In genomic region chr2:80271431-80271830, GRCm38 (mm10) we compare ENCODE assay signal across 31 mouse cellular contexts. TPM values are rescaled to one million over a fixed set of nuclear protein-coding genes. Genes with fewer than 3 reads are reported as not detected.
"Had no signal": no experiment of that assay in that cellular context is flagged by ENCODE, and none has a peak within 500 bp of the region (broad histone marks: within the 10 kb centered on the region; RNA-seq: fewer than 3 reads in every experiment).

No protein-coding gene starts in this region.

- ATAC-seq: liver, embryonic 12.5 days; midbrain, embryonic 13.5 days; midbrain, embryonic 16.5 days had no signal

- H3K4me3 ChIP-seq: layer of hippocampus, adult 2 months; limb, embryonic 10.5 days; limb, embryonic 13.5 days; liver, embryonic 12.5 days; liver, embryonic 15.5 days; lung, embryonic 15.5 days; megakaryocyte, embryonic 14.5 days; midbrain, embryonic 10.5 days; midbrain, embryonic 13.5 days; myocyte; neural tube, embryonic 13.5 days had no signal

- H3K27me3 ChIP-seq: limb, embryonic 13.5 days; liver, embryonic 12.5 days; liver, embryonic 15.5 days; lung, embryonic 15.5 days; megakaryocyte, embryonic 14.5 days; midbrain, embryonic 13.5 days; neural tube, embryonic 13.5 days had no signal

- H3K4me1 ChIP-seq: limb, embryonic 10.5 days; limb, embryonic 13.5 days; liver, embryonic 12.5 days; liver, embryonic 15.5 days; midbrain, embryonic 10.5 days; midbrain, embryonic 13.5 days; neural tube, embryonic 13.5 days had no signal

- DNase-seq: kidney, postnatal 25 days; layer of hippocampus, adult 9-11 months; liver; lung, adult 18-20 months; lung, postnatal 10 days; lung, postnatal 36 days; retina, postnatal 1 day; thymus, adult 2 months; thymus, postnatal 14 days; thymus, postnatal 4 days had no signal

- H3K27ac ChIP-seq: kidney, postnatal 0 days; layer of hippocampus, adult 2 months; limb, embryonic 10.5 days; limb, embryonic 13.5 days; liver, embryonic 12.5 days; liver, embryonic 15.5 days; lung, embryonic 15.5 days; midbrain, embryonic 10.5 days; midbrain, embryonic 13.5 days; neural tube, embryonic 13.5 days; stomach, postnatal 0 days had no signal

- H3K36me3 ChIP-seq: limb, embryonic 10.5 days; limb, embryonic 13.5 days; liver, embryonic 12.5 days; liver, embryonic 15.5 days; lung, embryonic 15.5 days; midbrain, embryonic 10.5 days; midbrain, embryonic 13.5 days; neural tube, embryonic 13.5 days had no signal

- H3K9ac ChIP-seq: limb, embryonic 13.5 days; liver, embryonic 12.5 days; liver, embryonic 15.5 days; lung, embryonic 15.5 days; midbrain, embryonic 13.5 days; neural tube, embryonic 13.5 days had no signal

- H3K9me3 ChIP-seq: limb, embryonic 10.5 days; limb, embryonic 13.5 days; liver, embryonic 12.5 days; liver, embryonic 15.5 days; lung, embryonic 15.5 days; megakaryocyte, embryonic 14.5 days; midbrain, embryonic 10.5 days; midbrain, embryonic 13.5 days; neural tube, embryonic 13.5 days had no signal

- H3K4me2 ChIP-seq: limb, embryonic 13.5 days; liver, embryonic 12.5 days; liver, embryonic 15.5 days; lung, embryonic 15.5 days; midbrain, embryonic 13.5 days; neural tube, embryonic 13.5 days had no signal

RNA-seq across cellular contexts. Expression of gene Prdx6b, which starts 20.8 kb away (rescaled TPM):
- total RNA-seq: layer of hippocampus, adult 2 months; layer of hippocampus, postnatal 25 days; left cerebral cortex, adult 18-20 months; left cerebral cortex, postnatal 25 days; monocyte, adult 5-6 weeks; neutrophil, adult 5-6 weeks had no signal
- polyA plus RNA-seq: kidney, postnatal 0 days; large intestine, adult 2 months; limb, embryonic 10.5 days; limb, embryonic 13.5 days; liver, embryonic 12.5 days; liver, embryonic 15.5 days; lung, embryonic 15.5 days; midbrain, embryonic 10.5 days; midbrain, embryonic 13.5 days; midbrain, embryonic 16.5 days; myocyte; neural tube, embryonic 13.5 days; stomach, embryonic 14.5 days; stomach, postnatal 0 days; thymus, adult 2 months had no signal
